Mouse (Mus musculus): ENCODE measurements at regions not wholly inside any gene's neighbourhood (a gene's known extent, or its start where the extent isn't known, plus 50 kb on each side); places are given as distances from the start of the nearest gene placed in this dataset.
A peak's percentile ranks its signal among the peaks of the same experiment; 100 is the strongest.

DNA sequence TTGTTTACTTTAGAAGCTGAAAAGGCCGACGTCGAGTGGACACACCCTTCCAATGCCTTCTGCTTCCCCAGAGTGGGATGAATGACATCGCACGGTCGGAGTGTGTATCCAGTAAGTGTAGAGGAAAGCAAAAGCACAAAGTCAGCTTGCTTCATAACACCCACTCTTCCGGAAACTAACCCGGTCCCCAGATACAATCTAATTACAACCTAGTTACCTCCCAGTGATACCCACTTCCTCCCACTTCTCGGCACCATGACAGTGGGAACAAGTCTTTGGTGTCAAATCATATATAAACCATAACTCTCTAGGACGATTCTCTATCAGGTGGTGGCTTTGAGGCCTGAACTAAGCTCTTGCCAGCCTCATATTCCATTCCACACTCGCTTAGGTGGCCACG is 231.4 kb upstream of the A1bg start:
- no peak overlapping the region for H3K4me3 ChIP-seq
- intact Hi-C loops (cut with DNase I): no loop called here
- H3K27ac ChIP-seq: no peak overlapping the region
- TF ChIP-seq CTCF (IDR thresholded peaks at IDR 0.05): no peak
- DNase-seq (ENCODE audit: extremely low spot score in 1 of 2, low spot score in 2 of 2): no peak

DNA sequence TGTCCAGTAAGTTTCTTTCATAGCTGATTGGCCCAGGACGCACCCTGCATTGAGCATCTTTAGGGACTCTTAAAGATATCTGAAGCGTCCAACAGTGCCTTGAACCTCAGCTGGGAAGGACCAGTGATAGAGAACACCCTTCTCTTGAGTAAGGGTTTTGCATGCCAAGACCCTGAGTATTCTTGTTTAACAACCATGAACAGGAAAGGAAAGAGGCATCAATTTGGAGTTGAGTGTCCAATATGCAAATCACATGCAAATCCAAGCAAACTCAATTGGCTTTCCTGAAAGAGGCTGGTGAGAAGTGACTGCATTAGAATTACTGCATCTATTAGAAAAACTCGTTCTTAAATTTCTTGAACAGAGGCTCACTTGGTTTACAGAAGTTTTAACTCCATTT is 220.0 kb upstream of the A1bg start:
- H3K27ac ChIP-seq: no peak overlapping the region
- no peak overlapping the region for H3K4me3 ChIP-seq
- no peak for DNase-seq (ENCODE audit: extremely low spot score in 1 of 2, low spot score in 2 of 2)
- intact Hi-C loops (cut with DNase I): no loop called here
- no peak for TF ChIP-seq CTCF (IDR thresholded peaks at IDR 0.05)

DNA sequence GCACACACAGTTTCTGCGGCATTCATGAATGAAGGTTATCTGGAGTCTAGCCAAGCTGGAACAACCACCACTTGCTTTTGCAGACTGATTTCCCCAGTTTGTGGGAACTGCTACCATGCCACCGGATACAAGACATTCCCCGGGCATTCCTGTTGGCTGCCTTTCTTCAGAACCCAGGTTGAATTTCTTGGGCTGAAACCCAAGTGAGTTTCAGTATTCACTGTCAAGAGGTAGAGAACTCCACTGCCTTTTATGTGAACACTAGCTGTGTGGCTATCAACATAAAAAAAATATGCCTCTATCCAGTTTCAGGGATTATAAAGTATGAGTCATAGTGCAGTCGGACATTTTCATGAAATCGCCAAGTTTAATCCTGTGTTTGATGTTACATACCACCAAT is 216.3 kb upstream of the A1bg start:
- no peak overlapping the region for H3K4me3 ChIP-seq
- DNase-seq (ENCODE audit: extremely low spot score in 1 of 2, low spot score in 2 of 2): no peak
- no peak for TF ChIP-seq CTCF (IDR thresholded peaks at IDR 0.05)
- intact Hi-C loops (cut with DNase I): no loop called here
- no peak overlapping the region for H3K27ac ChIP-seq

DNA sequence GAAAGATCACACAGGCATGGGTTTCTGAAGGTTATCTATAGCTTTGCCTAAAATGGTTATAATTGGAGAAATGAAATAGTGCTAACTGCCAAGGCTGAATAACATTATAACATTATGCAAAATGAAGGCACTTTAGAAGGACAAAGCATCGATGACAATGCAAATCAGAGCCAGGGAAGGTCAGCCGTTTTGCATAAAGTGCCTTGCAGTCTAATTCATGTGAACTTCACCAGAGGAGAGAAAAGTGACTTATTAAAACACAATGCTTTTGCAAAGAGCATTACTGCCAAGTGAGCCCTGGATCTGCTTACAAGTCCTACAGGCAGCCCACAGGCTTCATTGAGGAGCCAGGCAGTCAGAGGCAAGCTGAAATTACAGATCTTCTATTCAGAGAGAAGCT is 214.0 kb upstream of the A1bg start:
- no peak for DNase-seq (ENCODE audit: extremely low spot score in 1 of 2, low spot score in 2 of 2)
- Histone ChIP-seq H3K27ac (no peak overlapping the region), H3K4me3 (no peak overlapping the region)
- TF ChIP-seq CTCF (IDR thresholded peaks at IDR 0.05): no peak
- intact Hi-C loops (cut with DNase I): no loop called here

- no peak for DNase-seq (ENCODE audit: extremely low spot score in 1 of 2, low spot score in 2 of 2)
- intact Hi-C loops (cut with DNase I): no loop called here
- no peak for TF ChIP-seq CTCF (IDR thresholded peaks at IDR 0.05)
- no peak overlapping the region for H3K4me3 ChIP-seq
- H3K27ac ChIP-seq: no peak overlapping the region
Measured at GRCm38 (mm10) chr15:61133316-61133715, 210.5 kb upstream of the A1bg start.

GRCm38 (mm10) chr15:61127971-61128370 is 205.2 kb upstream of the A1bg start:
- intact Hi-C loops (cut with DNase I): no loop called here
- DNase-seq (ENCODE audit: extremely low spot score in 1 of 2, low spot score in 2 of 2): no peak
- TF ChIP-seq CTCF (IDR thresholded peaks at IDR 0.05): no peak
- no peak overlapping the region for H3K4me3 ChIP-seq
- no peak overlapping the region for H3K27ac ChIP-seq

DNA sequence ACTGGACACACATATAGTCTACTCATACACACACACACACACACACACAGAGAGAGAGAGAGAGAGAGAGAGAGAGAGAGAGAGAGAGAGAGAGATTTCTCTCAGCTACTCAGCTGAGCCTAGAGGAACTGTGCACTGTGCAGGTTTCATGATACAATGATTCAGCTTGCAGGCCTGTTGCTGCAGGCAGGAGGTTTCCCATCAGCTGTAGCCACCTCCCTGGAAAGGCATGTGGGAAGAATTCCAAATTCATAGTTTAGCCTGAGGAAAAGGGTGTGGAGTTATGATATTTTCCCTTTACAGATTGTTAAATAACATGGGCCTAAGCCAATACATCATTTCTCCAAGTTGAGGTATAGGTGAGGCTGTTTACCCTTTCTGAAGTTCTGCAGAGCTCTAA is 204.3 kb upstream of the A1bg start:
- TF ChIP-seq CTCF (IDR thresholded peaks at IDR 0.05): no peak
- no peak for DNase-seq (ENCODE audit: extremely low spot score in 1 of 2, low spot score in 2 of 2)
- H3K4me3 ChIP-seq: no peak overlapping the region
- intact Hi-C loops (cut with DNase I): no loop called here
- H3K27ac ChIP-seq: no peak overlapping the region

GRCm38 (mm10) chr15:61116912-61117311 is 194.1 kb upstream of the A1bg start:
- H3K27ac ChIP-seq: no peak overlapping the region
- intact Hi-C loops (cut with DNase I): no loop called here
- no peak for DNase-seq (ENCODE audit: extremely low spot score in 1 of 2, low spot score in 2 of 2)
- no peak for TF ChIP-seq CTCF (IDR thresholded peaks at IDR 0.05)
- no peak overlapping the region for H3K4me3 ChIP-seq

GRCm38 (mm10) chr15:61109429-61110128 is 186.8 kb upstream of the A1bg start:
- DNase-seq (ENCODE audit: extremely low spot score in 1 of 2, low spot score in 2 of 2): no peak
- intact Hi-C loops (cut with DNase I): no loop called here
- H3K27ac ChIP-seq: no peak overlapping the region
- H3K4me3 ChIP-seq: no peak overlapping the region
- TF ChIP-seq CTCF (IDR thresholded peaks at IDR 0.05): no peak

GRCm38 (mm10) chr15:61108957-61109356 is 186.1 kb upstream of the A1bg start:
- no peak for TF ChIP-seq CTCF (IDR thresholded peaks at IDR 0.05)

DNA sequence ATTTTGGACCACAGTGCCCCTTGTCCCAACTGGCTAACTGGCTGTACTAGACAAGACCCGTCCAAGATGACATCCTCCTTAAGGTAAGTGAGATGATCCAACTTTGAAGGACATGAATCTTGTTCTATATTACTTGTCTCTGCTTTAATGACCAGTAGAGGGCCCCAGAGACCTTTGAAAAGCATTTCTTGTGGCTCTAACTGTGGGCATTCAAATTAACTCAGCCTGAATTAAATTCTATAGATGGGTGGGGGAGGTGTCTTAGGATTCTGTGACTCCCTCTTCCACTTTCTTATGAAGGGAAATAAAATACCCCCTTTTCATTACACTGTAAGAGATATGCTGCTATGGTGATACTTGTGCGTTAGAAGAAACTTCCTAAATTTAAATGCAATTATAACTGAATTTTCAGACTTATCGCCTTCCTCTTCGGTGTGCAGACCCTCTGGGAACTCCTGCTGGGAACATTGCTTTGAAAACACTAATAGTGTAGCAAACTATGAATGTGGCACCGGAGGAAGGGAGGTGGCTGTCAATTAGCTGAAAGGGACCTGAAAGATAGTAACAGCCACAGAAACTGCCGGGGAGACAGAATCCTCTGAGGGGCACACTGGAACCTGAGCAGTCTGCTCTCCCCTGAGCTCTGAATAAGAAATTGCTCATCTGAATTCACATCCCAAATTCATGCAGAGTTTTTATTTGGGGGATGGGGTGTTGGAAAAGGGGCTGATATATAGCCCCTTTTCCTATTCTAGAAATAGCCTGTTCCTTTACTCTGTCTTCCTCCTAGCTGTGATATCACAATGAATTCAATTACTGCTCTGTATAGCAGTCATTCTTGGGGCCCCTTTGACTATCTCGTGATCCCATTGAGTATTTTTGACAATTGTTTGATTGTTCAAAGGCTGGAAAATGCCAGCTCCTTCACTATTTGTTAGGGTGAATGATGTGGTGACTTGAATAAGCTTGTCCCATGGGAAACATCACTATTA is 179.9 kb upstream of the A1bg start:
- H3K27ac ChIP-seq: no peak overlapping the region
- no peak overlapping the region for H3K4me3 ChIP-seq
- TF ChIP-seq CTCF (IDR thresholded peaks at IDR 0.05): peak; percentile 81
- DNase-seq (ENCODE audit: extremely low spot score in 1 of 2, low spot score in 2 of 2): peak; percentile 39 to 47
- intact Hi-C loops (cut with DNase I): no loop called here

More at GRCm38 (mm10) chr15:61108957-61109356, 186.1 kb upstream of the A1bg start:
- no peak overlapping the region for H3K4me3 ChIP-seq
- intact Hi-C loops (cut with DNase I): no loop called here
- H3K27ac ChIP-seq: no peak overlapping the region
- DNase-seq (ENCODE audit: extremely low spot score in 1 of 2, low spot score in 2 of 2): no peak

GRCm38 (mm10) chr15:61100807-61101206 is 178.0 kb upstream of the A1bg start:
- intact Hi-C loops (cut with DNase I): no loop called here
- Histone ChIP-seq H3K27ac (no peak overlapping the region), H3K4me3 (no peak overlapping the region)
- DNase-seq (ENCODE audit: extremely low spot score in 1 of 2, low spot score in 2 of 2): no peak
- TF ChIP-seq CTCF (IDR thresholded peaks at IDR 0.05): no peak
